7 mouse cellular contexts compared by ENCODE assay signal in genomic region chr14:12151927-12152326, GRCm38 (mm10).
A peak's percentile ranks its signal among the peaks of the same experiment; 100 is the strongest.
DNase-seq lines count a peak whose midpoint lies in the region; ATAC-seq lines count a peak whose summit lies in the region.

No protein-coding gene starts in this region.

- H3K4me2 ChIP-seq in hindbrain, embryonic 15.5 days: no peak overlapping the region

- no peak overlapping the region for H3K4me3 ChIP-seq in embryonic facial prominence, embryonic 10.5 days
- no peak overlapping the region for H3K4me3 ChIP-seq in hindbrain, embryonic 15.5 days

- no peak overlapping the region for H3K9ac ChIP-seq in hindbrain, embryonic 15.5 days

- WGBS in embryonic facial prominence, embryonic 10.5 days: 50% methylated on average over 3 of the region's 3 CpGs
- 45% methylated on average over 3 of the region's 3 CpGs for WGBS in hindbrain, embryonic 15.5 days

- peak; percentile 84 for ATAC-seq in hindbrain, embryonic 15.5 days (ENCODE audit: low FRiP score, low read depth)
- peak; percentile 67 for ATAC-seq in megakaryocyte-erythroid progenitor cell, adult 5-6 weeks (replicated peaks; ENCODE audit: low FRiP score, low TSS enrichment, poor library complexity, severe bottlenecking)

- peaks cover 13% of the 10 kb centered on the region for H3K36me3 ChIP-seq in embryonic facial prominence, embryonic 10.5 days (replicated peaks)
- H3K36me3 ChIP-seq in hindbrain, embryonic 15.5 days: no peaks in the 10 kb centered on the region

- 0 out of 2 replicates have a peak, but pooled peaks cover 3% of the 10 kb centered on the region for H3K4me1 ChIP-seq in embryonic facial prominence, embryonic 10.5 days
- no peaks in the 10 kb centered on the region; the same call in 1 of the 2 replicates for H3K4me1 ChIP-seq in hindbrain, embryonic 15.5 days (replicated peaks)

- DNase-seq in ES-CJ7 (ENCODE audit: low read depth, low spot score): peak; percentile 52
- peak; percentile 65 for DNase-seq in adrenal gland, postnatal 10 days
- peak; percentile 43 for DNase-seq in embryonic facial prominence, embryonic 10.5 days (ENCODE audit: low spot score)
- peak; percentile 67 for DNase-seq in layer of hippocampus, adult 9-11 months
- DNase-seq in right cerebral cortex, postnatal 4 days: peak; percentile 72

- H3K9me3 ChIP-seq in embryonic facial prominence, embryonic 10.5 days: no peaks in the 10 kb centered on the region
- H3K9me3 ChIP-seq in hindbrain, embryonic 15.5 days: no peaks in the 10 kb centered on the region

- H3K27me3 ChIP-seq in embryonic facial prominence, embryonic 10.5 days (replicated peaks; ENCODE audit: low read depth, poor library complexity, severe bottlenecking): no peaks in the 10 kb centered on the region
- no peaks in the 10 kb centered on the region for H3K27me3 ChIP-seq in hindbrain, embryonic 15.5 days

- no peak overlapping the region for H3K27ac ChIP-seq in embryonic facial prominence, embryonic 10.5 days (replicated peaks)
- H3K27ac ChIP-seq in hindbrain, embryonic 15.5 days (replicated peaks): no peak overlapping the region
